Mouse (Mus musculus) MEL (cell line): Measurements from ENCODE around the gene Hoxc5.

Experiments
- CTCF ChIP-seq, 3 experiments: IDR thresholded peaks in 2 of 3; conservative IDR thresholded peaks in 1 of 3; 2 replicates each; pipeline ENCODE4 v1.5.1; 2011 to 2012; ENCODE audit warnings: low read length in 3 of 3, low read depth in 2 of 3, mild to moderate bottlenecking in 2 of 3, improper control_type of control experiment in 1 of 3, inconsistent platforms in 1 of 3, mixed read lengths in 1 of 3, moderate library complexity in 1 of 3; ENCODE audit not compliant: control insufficient read depth in 1 of 3, insufficient read depth in 1 of 3, poor library complexity in 1 of 3, severe bottlenecking in 1 of 3
- POLR2A ChIP-seq, 2 experiments: IDR thresholded peaks; 2 replicates each; pipeline ENCODE4 v1.6.1; 2011 to 2012; ENCODE audit warnings: low read length in 2 of 2, mild to moderate bottlenecking in 2 of 2, control low read depth in 1 of 2, improper control_type of control experiment in 1 of 2, low read depth in 1 of 2, moderate library complexity in 1 of 2; ENCODE audit not compliant: control insufficient read depth in 1 of 2, insufficient read depth in 1 of 2, poor library complexity in 1 of 2
- TCF12 ChIP-seq: IDR thresholded peaks from 2 replicates; pipeline ENCODE4 v1.6.1; 2014; ENCODE audit warnings: low read depth, mild to moderate bottlenecking, inconsistent platforms, low read length, improper control_type of control experiment, moderate library complexity

GRCm38 (mm10) chr15:102978615-102979515 is 11.6 kb downstream of the Hoxc5 start:
- TF ChIP-seq POLR2A (IDR thresholded peaks at IDR 0.05; ENCODE audit: control insufficient read depth in 1 of 2, insufficient read depth in 1 of 2, low read depth in 1 of 2, low read length in 2 of 2, poor library complexity in 1 of 2) (peak in 1 of 2 experiments; percentile 45; a peak in 2 of 4 replicates), CTCF (IDR thresholded peaks at IDR 0.05 in 2 of 3, conservative IDR thresholded peaks at IDR 0.05 in 1 of 3; ENCODE audit: control insufficient read depth in 1 of 3, insufficient read depth in 1 of 3, low read depth in 2 of 3, low read length in 3 of 3, poor library complexity in 1 of 3, severe bottlenecking in 1 of 3) (no peak), TCF12 (no peak)
